Mouse (Mus musculus): ENCODE results near the gene Slc22a23.

Gene Slc22a23

DNA sequence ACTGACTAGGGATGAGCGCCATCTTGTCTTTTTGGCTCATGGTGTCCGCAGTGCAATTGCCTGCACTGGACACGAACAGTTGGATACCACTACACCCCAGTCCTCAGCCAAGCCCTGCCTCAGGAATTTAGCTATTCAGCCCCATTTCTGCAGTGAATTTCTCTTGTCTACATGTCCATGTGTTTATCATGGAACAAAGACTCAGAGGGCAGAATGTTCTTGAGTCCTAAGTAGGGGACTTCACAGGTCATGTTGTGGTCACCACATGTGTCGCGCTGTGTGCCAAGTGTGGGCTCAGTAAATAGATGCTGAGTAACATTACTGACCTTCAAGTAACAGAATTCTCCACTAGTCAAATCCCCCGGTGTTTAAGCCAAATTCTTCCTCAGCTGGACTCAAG, 109.9 kb downstream of the Slc22a23 start:
- DNase-seq (ENCODE audit: low read depth, low spot score): no peak

DNA sequence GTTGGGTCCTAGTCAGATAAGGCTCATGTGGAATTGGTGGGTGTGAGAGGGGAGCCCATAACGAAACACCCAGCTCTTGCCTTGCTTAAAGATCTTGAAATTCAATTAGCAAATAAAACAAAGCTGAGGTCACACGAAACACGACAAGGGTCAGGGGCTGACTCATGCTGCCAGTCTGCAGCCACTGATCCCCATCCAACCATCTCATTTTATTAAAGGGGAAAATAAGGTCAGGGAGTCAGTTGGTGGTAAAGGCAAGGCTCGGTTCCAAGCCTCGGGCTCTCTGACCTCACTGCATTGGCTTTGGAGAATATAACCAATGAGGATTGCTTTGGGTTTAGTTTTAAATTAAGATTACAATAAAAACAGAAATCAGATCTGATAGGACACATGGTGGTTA, 110.5 kb downstream of the Slc22a23 start:
- DNase-seq (ENCODE audit: low read depth, low spot score): no peak

- no peak for DNase-seq (ENCODE audit: low read depth, low spot score)
Measured at GRCm38 (mm10) chr13:34232992-34233391, 112.0 kb downstream of the Slc22a23 start.

DNA sequence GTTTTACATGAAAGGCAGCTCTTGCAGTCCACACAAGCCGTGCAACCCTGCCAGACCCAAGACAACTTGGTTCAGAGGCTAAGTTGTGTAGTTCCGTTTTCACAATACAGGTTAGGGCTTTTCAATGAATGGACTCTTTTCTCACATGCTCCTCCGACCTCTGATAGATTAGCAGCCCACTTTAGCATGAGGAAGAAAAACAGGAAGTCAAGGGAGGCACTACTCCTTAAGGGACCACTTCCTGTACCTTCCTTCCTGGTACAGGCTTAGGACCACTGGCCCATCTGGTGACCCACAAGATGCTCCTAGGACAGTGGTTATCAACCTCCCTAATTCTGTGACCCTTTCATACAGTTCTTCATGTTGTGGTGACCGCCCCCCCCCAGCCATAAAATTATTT, 116.1 kb downstream of the Slc22a23 start:
- DNase-seq (ENCODE audit: low read depth, low spot score): no peak

DNA sequence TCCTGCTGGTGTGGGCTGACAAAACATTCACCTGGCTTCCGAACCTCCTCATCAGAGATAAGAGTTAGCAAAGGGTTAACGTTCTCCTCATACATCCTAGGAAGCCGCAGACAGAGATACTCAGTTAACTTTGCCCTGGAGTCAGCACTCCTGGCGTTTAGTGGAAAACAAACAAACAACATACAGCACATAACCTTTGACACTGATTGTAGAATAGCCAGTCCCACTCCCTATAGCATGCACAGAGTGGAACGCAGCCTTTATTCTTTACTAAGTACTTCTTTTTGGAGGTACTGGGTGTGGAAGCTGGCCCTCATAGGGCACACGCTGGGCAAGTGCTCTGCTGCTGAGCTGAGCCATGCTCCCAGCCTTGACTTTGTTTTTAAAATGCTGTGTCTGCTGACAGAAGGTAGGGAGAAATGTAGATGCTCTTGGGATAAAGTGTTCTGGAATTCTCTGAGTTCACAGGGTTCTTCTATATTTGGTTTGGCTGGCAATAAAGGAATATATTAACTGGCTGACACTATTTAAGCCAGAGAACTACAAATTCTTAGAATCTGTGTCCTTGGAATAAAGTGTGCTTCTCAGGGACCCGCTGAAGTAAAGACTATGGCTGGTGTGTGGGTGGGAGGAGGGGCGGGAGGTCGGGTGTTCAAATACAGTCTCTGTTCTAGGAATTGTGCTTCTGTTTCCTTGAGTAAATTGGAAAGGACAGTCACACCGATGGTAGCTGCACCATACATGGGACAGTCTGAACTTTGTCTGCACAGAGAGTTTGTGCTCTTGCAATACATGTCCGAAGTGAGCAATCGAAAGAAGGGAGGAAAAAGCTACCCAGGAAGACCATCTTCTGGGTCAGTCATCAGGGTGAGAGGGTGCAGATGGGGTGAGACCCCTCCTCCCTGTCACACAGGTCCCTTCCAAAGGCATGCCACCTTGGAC, 117.0 kb downstream of the Slc22a23 start:
- DNase-seq (ENCODE audit: low read depth, low spot score): no peak

GRCm38 (mm10) chr13:34226940-34227339, 118.0 kb downstream of the Slc22a23 start:
- DNase-seq (ENCODE audit: low read depth, low spot score): no peak

DNA sequence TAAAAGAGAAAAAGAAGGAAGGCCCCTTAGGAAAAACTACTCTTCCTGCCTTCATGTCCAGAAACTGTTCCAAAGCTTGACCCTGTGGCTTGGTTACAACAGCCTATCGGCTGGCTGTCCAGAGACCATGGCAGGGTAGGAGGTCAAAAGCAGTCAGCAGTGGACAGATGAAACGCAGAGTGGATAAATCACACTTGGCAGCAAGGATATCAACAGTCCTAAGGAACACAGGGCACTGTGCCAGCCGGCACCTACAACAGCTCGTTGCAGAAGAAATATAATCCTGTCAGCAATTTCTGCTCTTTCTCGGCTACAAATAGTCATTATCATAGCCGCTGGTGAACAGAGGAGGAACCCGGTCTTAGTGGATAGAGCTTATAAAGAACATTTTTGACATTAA, 122.0 kb downstream of the Slc22a23 start:
- peak; percentile 51 for DNase-seq (ENCODE audit: low read depth, low spot score)

GRCm38 (mm10) chr13:34219728-34220127, 125.3 kb downstream of the Slc22a23 start:
- DNase-seq (ENCODE audit: low read depth, low spot score): no peak

GRCm38 (mm10) chr13:34218776-34219175, 126.2 kb downstream of the Slc22a23 start:
- DNase-seq (ENCODE audit: low read depth, low spot score): no peak

GRCm38 (mm10) chr13:34214855-34215254, 130.1 kb downstream of the Slc22a23 start:
- no peak for DNase-seq (ENCODE audit: low read depth, low spot score)

- DNase-seq (ENCODE audit: low read depth, low spot score): no peak
Measured at GRCm38 (mm10) chr13:34212735-34213212, 132.2 kb downstream of the Slc22a23 start.

GRCm38 (mm10) chr13:34211261-34211775, 133.7 kb downstream of the Slc22a23 start:
- DNase-seq (ENCODE audit: low read depth, low spot score): no peak

DNA sequence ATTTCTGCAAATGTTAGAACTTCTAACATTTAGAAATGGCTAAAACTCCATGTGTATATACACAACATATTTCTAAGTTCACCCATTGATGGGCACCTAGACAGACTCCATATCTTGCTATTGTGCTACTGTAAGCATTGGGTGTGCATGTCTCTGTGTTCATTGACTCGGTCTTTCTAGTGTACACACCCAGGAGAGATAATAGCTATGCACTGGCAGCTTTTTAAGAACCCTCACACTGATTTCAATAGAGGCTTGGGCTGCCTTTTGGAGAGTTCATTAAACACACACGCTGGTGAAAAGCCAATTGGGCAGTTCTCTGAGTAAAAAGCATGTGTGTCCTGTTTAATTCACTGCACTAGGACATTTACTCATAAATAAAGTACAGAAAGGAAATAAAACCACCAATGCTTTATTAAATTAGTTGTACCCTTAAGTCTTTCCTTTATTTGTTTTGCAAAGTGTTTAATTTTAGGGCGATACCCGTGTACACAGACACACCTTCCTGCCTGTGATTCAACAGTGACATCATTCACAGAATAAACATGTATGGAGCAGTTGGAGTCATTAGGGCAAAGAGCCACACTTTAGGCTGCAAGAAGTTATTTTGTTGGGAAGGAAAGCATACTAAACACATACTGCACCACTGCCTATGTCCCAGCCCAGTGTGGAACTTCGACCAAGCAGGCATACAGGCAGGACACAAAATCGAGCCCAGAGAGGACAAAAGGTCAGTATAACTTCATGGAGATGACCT, 137.1 kb downstream of the Slc22a23 start:
- DNase-seq (ENCODE audit: low read depth, low spot score): no peak

DNA sequence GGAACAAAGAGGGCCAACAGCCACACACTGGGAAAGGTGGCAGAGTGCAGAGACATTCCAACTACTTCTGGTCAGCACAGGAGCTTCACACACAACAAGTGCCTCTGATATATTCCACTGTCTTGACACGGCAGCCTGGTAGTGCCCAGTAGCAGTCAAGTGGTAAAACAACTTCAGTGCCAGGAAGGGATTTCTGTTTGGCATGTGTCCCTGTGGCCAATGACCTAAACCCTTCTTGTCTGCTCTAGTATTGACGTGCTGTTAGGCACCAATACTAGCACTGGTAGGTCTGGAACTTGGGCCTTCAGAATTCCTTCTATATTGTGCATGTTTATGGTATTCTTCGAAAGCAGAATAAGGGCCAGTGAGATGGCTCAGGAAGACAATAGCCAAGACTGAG, 139.8 kb downstream of the Slc22a23 start:
- DNase-seq (ENCODE audit: low read depth, low spot score): peak; percentile 25

DNA sequence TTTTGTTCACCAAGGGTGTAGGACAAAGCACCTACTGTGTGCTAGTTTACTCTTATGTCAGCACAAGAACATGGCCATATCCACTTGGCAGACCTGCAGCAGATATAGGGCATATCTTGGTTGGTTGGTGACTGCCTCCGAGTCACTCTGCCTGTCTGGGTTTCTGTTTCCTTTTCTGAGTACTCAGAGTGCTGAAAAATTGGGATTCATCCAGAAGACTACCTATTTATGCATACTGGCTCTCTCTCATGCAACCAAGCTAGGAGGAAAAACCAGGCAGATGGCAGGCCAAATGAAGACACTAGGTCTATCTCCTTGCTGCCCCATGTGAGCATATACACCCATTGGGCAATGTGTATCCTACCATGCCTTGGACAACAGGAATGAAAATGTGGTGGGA, 149.3 kb downstream of the Slc22a23 start:
- DNase-seq (ENCODE audit: low read depth, low spot score): peak; percentile 30

DNA sequence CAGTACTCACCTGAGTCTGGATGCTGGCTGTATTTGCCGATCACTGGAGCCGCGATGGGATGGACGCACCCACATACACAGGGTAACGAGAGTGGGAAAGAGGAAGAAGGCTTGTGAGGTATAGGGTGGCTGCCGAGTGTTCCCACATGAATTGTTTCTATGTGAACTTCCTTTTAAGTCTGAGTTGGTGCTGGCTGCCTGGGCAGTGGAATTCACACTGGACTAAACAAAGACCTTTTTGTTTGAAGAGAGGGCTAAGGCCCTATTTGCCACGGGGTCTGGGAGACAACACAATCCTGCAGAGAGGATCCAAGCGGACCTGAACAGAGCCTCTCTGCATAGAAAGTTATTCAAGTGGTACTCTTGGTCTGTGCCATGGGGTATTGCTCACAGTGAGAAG, 151.6 kb downstream of the Slc22a23 start:
- no peak for DNase-seq (ENCODE audit: low read depth, low spot score)

- peak; percentile 36 for DNase-seq (ENCODE audit: low read depth, low spot score)
Measured at GRCm38 (mm10) chr13:34192414-34193191, 152.4 kb downstream of the Slc22a23 start.

DNA sequence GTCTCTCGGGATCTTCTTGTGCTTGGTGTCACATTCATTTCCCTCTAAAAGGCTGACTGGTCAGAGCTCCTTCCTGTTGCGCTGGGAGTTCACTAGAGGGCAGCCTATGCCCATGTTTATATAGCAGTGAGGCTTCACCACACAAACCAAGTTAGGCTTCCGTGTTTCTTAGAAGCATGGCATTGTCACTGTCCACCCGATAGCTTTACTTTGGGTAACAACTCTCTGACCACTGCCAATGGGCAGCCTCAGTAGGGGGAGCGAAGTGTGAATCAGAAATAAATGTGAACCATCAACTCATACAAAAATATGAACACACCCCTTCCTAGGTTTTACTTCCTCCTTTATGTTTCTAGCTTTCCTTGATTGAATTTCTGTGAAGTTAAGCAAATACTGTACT, 157.4 kb downstream of the Slc22a23 start:
- peak; percentile 58 for DNase-seq (ENCODE audit: low read depth, low spot score)

- no peak for DNase-seq (ENCODE audit: low read depth, low spot score)
Measured at GRCm38 (mm10) chr13:34185371-34185770, 159.6 kb downstream of the Slc22a23 start.

GRCm38 (mm10) chr13:34181624-34182023, 163.4 kb downstream of the Slc22a23 start:
- DNase-seq (ENCODE audit: low read depth, low spot score): no peak

DNA sequence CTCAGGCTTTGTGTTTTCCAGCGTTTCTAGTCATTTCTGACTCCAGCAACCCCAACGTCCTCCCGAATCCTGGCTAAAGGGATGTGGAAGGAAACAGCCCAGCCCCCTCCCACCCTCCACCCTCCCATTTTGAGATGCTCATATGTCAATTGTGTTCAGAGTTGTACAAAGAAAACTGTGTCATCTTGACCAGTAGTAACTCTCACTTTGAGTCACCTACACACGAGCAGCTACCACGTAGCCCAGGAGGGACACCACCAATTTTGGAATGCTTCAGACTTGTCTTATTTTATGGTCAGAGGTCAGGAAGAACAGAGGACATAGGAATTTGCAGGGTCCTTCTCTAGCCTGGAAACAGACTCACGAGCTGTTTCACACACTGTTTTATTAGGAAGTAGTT, 171.0 kb downstream of the Slc22a23 start:
- DNase-seq (ENCODE audit: low read depth, low spot score): no peak

Data from skeletal muscle tissue, adult 2 months (tissue).